Mouse (Mus musculus) kidney, embryonic 16.5 days (tissue): Measurements from ENCODE around the gene Nup54. TPM values are rescaled to one million over a fixed set of nuclear protein-coding genes. Genes with fewer than 3 reads are reported as not detected.

Experiments
- ATAC-seq: fragments of 200-750 bp; cut with Nextera tagmentation; 2 replicates; pipeline ENCODE4 v1.8.0; 2017; ENCODE audit warnings: moderate TSS enrichment; ENCODE audit not compliant: low FRiP score, low TSS enrichment
- H3K27ac ChIP-seq: fragments of 300-500 bp; sonication (generic); 2 replicates; pipeline ENCODE4 v1.5.1; 2014; ENCODE audit warnings: low read length
- H3K27me3 ChIP-seq: fragments of 300-500 bp; sonication (generic); 2 replicates; pipeline ENCODE4 v1.6.1; 2014; ENCODE audit warnings: low read length, control low read depth, mixed read lengths; ENCODE audit not compliant: insufficient read depth
- H3K36me3 ChIP-seq: fragments of 300-500 bp; sonication (generic); 2 replicates; pipeline ENCODE4 v1.6.1; 2014; ENCODE audit warnings: low read length, control low read depth, mixed read lengths; ENCODE audit not compliant: insufficient read depth
- H3K4me1 ChIP-seq: fragments of 300-500 bp; sonication (generic); 2 replicates; pipeline ENCODE4 v1.6.1; 2014; ENCODE audit warnings: low read length, control low read depth, mixed read lengths; ENCODE audit not compliant: insufficient read depth
- H3K4me2 ChIP-seq: fragments of 300-500 bp; sonication (generic); replicated peaks from 2 replicates; pipeline ENCODE4 v1.6.1; 2014; ENCODE audit warnings: low read depth, low read length
- H3K4me3 ChIP-seq: fragments of 300-500 bp; sonication (generic); 2 replicates; pipeline ENCODE4 v1.5.1; 2014; ENCODE audit warnings: mild to moderate bottlenecking, low read length
- H3K9ac ChIP-seq: fragments of 300-500 bp; sonication (generic); replicated peaks from 2 replicates; pipeline ENCODE4 v1.6.1; 2014; ENCODE audit warnings: low read length
- H3K9me3 ChIP-seq: fragments of 300-500 bp; sonication (generic); 2 replicates; pipeline ENCODE4 v1.6.1; 2016; ENCODE audit warnings: low read length, control low read depth
- WGBS: fragments of 180-500 bp; shearing (Covaris S2); extraction: QIAGEN DNeasy Blood & Tissue Kit; methylation state at CpG from one replicate; pipeline ENCODE4 v1.1.7; 2014; 5-methylcytosine and 5-hydroxymethylcytosine counted together
- polyA plus RNA-seq: library from polyadenylated mRNA; unstranded; fragments of >200 nt; fragmentation: Nextera tagmentation; extraction: Ambion mirVana; gene quantifications from 2 replicates; pipeline ENCODE4 v1.2.1, GENCODE M21; 2015

Nup54 gene
- polyA plus RNA-seq, 1 experiment from 2014 or later, result 54.1 TPM

DNA sequence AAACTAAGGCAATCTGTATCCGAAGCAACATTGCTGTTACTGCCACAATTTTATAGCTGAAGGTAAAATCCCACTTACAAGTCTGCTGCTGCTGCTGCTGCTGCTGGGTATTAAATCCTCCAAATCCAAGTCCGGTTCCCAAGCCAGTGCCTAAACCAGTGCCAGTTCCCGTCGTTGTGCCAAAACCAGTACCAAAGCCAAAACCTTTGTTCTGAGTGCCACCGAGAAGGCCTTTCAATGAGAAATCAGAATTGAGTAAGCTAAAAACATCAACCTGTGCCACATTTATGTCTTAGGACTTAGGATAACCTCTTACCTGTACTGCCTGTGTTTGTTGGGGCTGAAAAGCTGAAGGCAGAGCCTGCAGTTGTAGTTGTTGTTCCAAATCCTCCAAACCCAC, 4.3 kb downstream of the Nup54 start:
- WGBS, result 92% methylated on average over 5 of the region's 5 CpGs
- Histone ChIP-seq H3K27me3 (no peaks in the 10 kb centered on the region), H3K4me3 (no peak overlapping the region), H3K27ac (no peak overlapping the region), H3K9ac (no peak overlapping the region), H3K36me3 (peaks cover 25% of the 10 kb centered on the region), H3K4me1 (peaks cover 10% of the 10 kb centered on the region), H3K4me2 (no peak overlapping the region), H3K9me3 (no peaks in the 10 kb centered on the region)
- ATAC-seq, result no peak

DNA sequence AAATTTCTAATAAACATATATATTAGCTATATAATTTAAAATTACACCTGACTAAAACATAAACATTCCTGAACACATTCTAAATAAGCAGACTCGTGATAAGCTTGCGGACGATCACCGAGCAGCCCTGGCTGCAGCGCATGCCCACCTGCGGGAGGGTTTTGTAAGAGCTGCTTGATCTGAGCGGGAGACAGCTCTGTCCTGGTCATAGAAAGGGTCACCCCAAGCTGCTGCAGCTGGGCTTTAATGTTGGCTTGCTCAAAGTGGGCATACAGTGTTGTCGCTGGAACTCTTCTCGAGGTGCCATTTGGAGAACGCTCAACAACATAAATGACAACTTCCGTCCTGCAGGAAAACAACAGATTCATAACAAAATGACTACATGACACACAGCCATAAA, 10.9 kb downstream of the Nup54 start:
- Histone ChIP-seq H3K9ac (no peak overlapping the region), H3K36me3 (peaks cover 75% of the 10 kb centered on the region), H3K4me1 (no peaks in the 10 kb centered on the region), H3K27me3 (no peaks in the 10 kb centered on the region), H3K4me2 (no peak overlapping the region), H3K9me3 (no peaks in the 10 kb centered on the region), H3K4me3 (no peak overlapping the region), H3K27ac (no peak overlapping the region)
- 94% methylated on average over 11 of the region's 11 CpGs for WGBS
- ATAC-seq, result no peak

DNA sequence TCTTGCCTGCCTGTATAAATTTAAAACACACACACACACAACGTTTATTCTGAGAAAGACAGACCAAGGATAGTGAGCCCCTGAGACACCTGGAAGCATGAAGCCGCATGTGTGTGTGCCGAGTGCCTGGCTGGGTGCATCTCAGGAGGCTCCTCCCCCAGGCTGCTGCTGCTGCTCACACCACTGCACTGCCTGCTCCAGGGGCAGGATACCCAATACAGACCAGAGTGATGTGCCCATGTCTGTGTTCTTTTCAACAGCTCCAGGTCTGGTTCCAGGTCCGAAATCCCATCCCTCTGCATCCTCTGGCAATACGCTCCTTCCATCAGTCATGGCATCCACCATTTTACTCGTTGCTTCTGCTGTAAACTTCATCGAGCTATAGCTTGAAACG, 21.0 kb downstream of the Nup54 start:
- Histone ChIP-seq H3K36me3 (peaks cover 38% of the 10 kb centered on the region), H3K4me3 (no peak overlapping the region), H3K27me3 (no peaks in the 10 kb centered on the region), H3K4me2 (no peak overlapping the region), H3K9ac (no peak overlapping the region), H3K9me3 (no peaks in the 10 kb centered on the region), H3K4me1 (no peaks in the 10 kb centered on the region), H3K27ac (no peak overlapping the region)
- WGBS, result 83% methylated on average over 8 of the region's 8 CpGs
- ATAC-seq, result no peak

DNA sequence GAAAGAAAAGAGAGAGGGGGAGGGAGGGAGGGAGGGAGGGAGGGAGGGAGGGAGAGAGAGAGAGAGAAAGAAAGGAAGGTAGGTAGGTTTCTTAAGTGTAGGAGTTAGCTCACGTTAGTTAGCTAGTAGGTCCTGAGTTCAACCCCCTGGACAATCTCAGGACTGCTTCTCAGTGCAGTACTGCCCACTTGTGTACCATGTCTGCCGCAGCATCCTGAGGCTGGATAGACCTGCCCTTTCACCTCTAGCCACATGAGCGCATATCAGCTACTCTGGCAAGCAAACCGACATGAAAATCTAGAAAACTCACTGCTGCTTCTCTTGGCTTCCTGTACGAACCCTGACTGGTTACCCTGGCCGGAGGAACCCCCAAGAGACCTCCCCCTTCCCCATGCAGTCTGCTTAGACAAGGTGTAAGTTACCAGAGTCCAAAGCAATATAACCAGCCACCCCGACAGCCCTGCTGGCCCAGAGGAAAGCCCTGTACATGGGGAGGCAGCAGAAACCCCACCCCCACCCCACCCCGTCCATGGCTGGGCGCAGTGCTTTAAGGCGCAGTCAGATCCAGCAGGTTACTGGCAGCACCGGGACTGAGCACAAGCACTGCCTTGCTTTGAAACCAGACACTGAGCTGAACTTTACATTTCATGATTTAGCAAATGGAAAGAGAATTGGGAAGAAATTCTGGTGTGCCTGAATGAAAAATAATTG, 21.6 kb downstream of the Nup54 start:
- H3K9ac ChIP-seq, result no peak overlapping the region
- no peak for ATAC-seq
- no peaks in the 10 kb centered on the region for H3K9me3 ChIP-seq
- no peaks in the 10 kb centered on the region for H3K4me1 ChIP-seq
- H3K27ac ChIP-seq, result no peak overlapping the region
- no peak overlapping the region for H3K4me2 ChIP-seq
- H3K4me3 ChIP-seq, result no peak overlapping the region
- peaks cover 35% of the 10 kb centered on the region for H3K36me3 ChIP-seq
- 78% methylated on average over 11 of the region's 11 CpGs for WGBS
- H3K27me3 ChIP-seq, result no peaks in the 10 kb centered on the region

DNA sequence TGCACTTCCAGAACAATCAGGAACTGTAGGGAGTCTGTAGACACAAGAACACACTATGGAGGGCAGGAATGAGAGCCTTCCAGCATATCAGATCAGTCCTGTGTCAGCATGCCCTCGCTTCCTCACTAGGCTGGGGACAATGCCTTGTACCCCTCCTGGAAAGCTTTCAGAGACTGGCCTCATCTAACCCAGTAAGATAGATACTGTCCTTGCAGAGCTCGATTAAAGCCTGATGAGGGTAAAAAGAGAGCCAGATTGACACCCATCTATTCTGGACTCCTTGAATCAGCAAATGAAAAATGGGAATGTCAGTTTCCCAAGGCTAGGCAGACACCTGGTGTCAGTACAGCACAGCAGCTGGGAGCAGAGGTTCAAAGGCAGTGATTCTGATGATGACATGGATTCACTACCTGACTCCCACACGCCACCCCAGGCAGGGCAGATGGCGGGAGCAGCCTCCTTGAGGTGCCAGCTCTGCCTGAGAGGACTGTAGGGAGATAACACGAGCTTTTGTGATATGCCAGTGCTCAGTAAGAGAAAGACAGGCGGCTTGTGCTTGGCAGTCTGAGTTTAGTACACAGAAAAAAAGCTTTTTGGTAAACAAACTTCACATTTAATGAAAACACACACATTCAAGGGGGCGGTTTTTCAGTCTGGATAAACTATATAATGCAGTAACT, 23.4 kb downstream of the Nup54 start:
- WGBS, result 56% methylated on average over 7 of the region's 7 CpGs
- Histone ChIP-seq H3K27me3 (no peaks in the 10 kb centered on the region), H3K9me3 (no peaks in the 10 kb centered on the region), H3K4me2 (no peak overlapping the region), H3K9ac (no peak overlapping the region), H3K27ac (no peak overlapping the region), H3K4me1 (no peaks in the 10 kb centered on the region), H3K4me3 (no peak overlapping the region), H3K36me3 (peaks cover 19% of the 10 kb centered on the region)
- ATAC-seq, result peak; percentile 35; the same call in 1 of the 2 replicates

DNA sequence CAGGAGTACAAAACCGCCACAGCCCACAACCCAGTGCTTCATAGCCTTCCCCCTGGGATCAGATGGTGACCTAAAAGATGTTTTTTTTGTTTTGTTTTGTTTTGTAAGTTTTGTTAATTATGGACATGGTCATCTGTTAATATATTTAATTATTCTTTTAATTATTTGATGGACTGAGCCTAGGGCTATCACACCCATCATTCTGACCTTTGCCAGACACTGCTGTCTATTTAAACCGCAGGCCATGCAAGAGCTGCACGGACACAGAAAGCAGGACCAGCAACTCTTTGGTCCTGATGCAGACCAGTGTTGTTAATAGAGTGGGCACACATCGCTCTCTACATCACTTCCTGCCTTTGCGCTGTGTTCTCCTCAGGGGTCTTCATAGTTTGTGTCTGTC, 24.5 kb downstream of the Nup54 start:
- Histone ChIP-seq H3K9me3 (no peaks in the 10 kb centered on the region), H3K4me1 (no peaks in the 10 kb centered on the region), H3K36me3 (peaks cover 14% of the 10 kb centered on the region; the same call in 1 of the 2 replicates), H3K9ac (no peak overlapping the region), H3K4me3 (no peak overlapping the region), H3K4me2 (no peak overlapping the region), H3K27me3 (no peaks in the 10 kb centered on the region), H3K27ac (no peak overlapping the region)
- WGBS, result 92% methylated on average over 5 of the region's 5 CpGs
- ATAC-seq, result no peak

DNA sequence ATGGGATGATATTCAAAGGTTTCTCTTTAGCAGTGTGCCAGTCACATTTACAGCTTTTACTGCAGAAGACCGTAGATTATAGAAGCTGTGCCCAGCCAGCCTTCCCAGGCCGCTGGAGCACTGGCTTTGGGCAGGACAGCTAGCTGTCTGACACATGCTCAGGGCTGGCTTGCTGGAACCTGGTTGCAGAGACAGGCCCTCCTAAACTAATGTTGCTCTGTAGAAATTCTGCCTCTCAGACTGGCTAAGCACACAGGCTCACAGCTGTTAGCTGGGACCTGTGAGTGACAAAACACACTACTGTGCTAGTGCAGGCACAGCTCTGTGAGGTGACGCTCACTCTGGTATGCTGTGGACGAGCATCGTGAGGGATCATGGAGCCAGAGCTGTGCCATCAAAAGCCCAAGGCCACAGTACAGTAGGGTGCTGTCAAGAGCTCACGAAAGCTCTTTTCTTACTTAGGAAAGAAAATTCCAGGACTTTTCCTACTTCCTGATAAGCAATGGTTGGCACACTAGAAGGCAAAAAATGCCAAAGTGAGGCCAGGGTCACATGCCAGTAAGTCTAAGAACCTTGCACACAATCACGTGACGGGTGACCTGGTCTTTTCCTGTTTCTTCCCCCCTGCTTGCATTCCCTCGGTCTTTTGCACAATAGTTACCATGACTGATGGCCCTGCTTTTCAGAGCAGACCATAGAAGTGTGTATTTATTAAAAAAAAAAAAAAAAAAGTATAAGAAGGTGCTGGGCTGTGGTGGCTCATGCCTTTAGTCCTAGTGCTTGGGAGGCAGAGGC, 25.5 kb downstream of the Nup54 start:
- H3K36me3 ChIP-seq, result peaks cover 6% of the 10 kb centered on the region; the same call in 1 of the 2 replicates
- H3K9ac ChIP-seq, result no peak overlapping the region
- no peak overlapping the region for H3K4me2 ChIP-seq
- no peak overlapping the region for H3K27ac ChIP-seq
- H3K9me3 ChIP-seq, result no peaks in the 10 kb centered on the region
- no peaks in the 10 kb centered on the region for H3K27me3 ChIP-seq
- WGBS, result 71% methylated on average over 9 of the region's 9 CpGs
- H3K4me1 ChIP-seq, result no peaks in the 10 kb centered on the region
- H3K4me3 ChIP-seq, result no peak overlapping the region
- ATAC-seq, result no peak

DNA sequence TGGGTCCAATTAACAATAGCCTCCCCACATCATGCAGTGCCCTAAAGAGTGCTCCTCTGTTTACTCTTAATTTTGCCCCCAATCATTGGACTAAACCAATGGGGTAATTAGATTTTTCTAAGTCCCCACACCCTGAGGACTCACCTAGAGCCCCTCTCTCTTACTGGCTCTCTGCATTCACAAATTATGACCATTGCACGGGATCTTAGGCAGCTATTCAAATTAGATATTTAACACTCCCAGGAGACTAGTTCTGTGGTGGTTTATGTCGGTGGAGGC, 30.7 kb downstream of the Nup54 start:
- Histone ChIP-seq H3K4me3 (no peak overlapping the region), H3K4me1 (no peaks in the 10 kb centered on the region), H3K9ac (no peak overlapping the region), H3K27ac (no peak overlapping the region), H3K27me3 (no peaks in the 10 kb centered on the region), H3K36me3 (no peaks in the 10 kb centered on the region), H3K9me3 (no peaks in the 10 kb centered on the region), H3K4me2 (no peak overlapping the region)
- ATAC-seq, result no peak
- WGBS, result 20% methylated on average over 2 of the region's 2 CpGs

DNA sequence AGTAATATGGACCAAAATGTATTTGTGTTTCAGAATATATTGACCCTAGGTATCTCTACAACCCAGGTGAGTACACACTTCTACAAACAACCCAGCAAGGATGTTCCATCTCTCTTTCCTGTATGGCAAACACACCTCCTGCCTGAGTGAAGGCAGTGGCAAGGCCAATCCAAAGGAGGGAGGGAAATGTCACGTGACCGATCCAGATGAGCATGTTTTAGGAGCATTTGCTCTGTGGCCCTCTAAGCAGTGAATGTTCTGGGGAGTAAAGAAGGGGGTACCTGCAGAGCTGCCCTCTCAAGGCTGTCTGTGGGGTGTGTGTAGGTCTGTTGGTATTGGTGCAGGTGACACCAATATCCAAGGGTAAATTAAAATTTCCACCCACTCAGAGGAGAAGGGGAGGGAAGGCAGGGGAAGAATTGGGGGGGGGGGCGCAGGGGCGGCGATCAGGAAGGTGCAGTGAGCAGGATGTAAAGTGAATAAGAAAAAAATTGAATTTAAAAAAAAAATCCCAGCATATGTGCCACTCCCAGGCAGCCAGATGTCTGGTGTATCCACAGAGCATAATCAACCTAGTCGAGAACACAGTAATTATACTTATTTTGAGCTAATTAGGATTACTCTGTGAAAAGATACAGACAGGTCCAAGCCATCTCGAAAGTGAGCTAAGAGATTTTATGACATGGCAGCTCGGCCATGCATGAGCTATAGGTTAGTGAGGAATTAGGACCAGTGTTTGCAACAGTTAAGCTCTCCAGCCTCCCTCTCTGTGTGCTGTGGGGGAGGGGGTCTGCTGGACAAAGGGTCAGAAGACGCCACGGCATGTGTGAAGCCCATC, 31.2 kb downstream of the Nup54 start:
- 44% methylated on average over 10 of the region's 10 CpGs for WGBS
- Histone ChIP-seq H3K4me2 (no peak overlapping the region), H3K36me3 (no peaks in the 10 kb centered on the region), H3K9ac (no peak overlapping the region), H3K27ac (no peak overlapping the region), H3K4me3 (no peak overlapping the region), H3K9me3 (no peaks in the 10 kb centered on the region), H3K4me1 (no peaks in the 10 kb centered on the region), H3K27me3 (no peaks in the 10 kb centered on the region)
- no peak for ATAC-seq
